Mouse (Mus musculus) retina, postnatal 7 days (tissue): ENCODE data around the gene Mov10l1.

Source experiments
- DNase-seq: peaks from one replicate; pipeline ENCODE4 v3.0.0-alpha.2; 2012; ENCODE audit warnings: low read depth, low spot score

The Mov10l1 gene

GRCm38 (mm10) chr15:89007781-89008180 is 25.1 kb downstream of the Mov10l1 start:
- no peak for DNase-seq

DNA sequence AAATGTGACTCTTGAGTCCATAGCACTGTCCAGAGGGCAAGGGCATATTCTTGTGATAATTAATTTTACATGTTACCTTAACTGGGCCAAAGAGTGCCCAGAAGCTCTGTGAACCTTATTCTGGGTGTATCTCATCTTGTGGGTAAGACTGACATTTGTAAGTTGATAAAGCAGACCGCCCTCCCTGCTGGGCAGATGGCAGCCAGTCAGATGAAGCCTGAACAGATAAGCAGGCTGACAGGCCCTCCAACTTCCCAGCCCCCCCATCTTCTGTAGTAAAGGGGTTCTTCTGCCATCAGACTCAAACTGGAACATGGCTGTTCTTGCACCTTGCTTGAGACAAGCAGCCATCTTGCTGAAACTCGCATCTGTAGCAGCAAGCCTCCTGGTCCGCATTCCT is 34.0 kb downstream of the Mov10l1 start:
- no peak for DNase-seq

GRCm38 (mm10) chr15:89020085-89020484 is 37.4 kb downstream of the Mov10l1 start:
- DNase-seq, result no peak

- DNase-seq, result no peak
Observed at GRCm38 (mm10) chr15:89020492-89020891, 37.8 kb downstream of the Mov10l1 start.

DNA sequence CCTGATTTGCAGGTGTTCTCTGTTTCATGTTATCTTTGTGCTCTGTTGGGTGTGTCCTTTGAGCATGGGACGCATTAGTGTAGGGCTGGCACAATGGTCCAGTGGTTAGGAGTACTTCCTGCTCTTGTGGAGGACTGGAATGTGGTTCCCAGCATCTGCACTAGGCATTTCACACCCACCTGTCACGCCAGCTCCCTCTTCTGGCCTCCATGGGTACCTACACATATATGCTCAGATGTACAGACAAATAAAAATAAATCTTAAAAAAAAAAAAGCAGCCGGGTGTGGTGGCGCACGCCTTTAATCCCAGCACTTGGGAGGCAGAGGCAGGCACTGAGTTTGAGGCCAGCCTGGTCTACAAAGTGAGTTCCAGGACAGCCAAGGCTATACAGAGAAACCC is 61.7 kb downstream of the Mov10l1 start:
- DNase-seq, result no peak

GRCm38 (mm10) chr15:89046356-89046755 is 63.6 kb downstream of the Mov10l1 start:
- no peak for DNase-seq

DNA sequence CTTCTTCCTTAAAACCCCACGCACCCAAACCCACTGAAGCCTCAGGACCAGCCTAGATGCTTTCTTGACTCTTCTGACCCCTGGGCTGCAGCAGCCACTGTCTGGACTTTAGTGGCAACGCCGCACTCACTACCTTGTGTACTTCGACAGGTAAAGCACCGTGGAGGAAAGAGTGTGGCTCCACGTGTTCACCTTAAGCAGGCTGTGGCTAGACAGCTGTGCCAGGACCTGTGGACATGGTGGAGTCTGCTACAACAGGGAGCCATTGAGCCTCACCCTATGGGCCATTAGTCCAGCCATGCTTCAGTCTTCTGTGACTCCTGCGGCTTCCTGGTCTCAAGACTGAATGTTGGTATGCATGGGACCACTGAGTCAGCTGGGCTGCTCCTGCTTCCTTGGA is 72.0 kb downstream of the Mov10l1 start:
- DNase-seq, result no peak

- no peak for DNase-seq
Observed at GRCm38 (mm10) chr15:89058736-89059135, 76.0 kb downstream of the Mov10l1 start.

DNA sequence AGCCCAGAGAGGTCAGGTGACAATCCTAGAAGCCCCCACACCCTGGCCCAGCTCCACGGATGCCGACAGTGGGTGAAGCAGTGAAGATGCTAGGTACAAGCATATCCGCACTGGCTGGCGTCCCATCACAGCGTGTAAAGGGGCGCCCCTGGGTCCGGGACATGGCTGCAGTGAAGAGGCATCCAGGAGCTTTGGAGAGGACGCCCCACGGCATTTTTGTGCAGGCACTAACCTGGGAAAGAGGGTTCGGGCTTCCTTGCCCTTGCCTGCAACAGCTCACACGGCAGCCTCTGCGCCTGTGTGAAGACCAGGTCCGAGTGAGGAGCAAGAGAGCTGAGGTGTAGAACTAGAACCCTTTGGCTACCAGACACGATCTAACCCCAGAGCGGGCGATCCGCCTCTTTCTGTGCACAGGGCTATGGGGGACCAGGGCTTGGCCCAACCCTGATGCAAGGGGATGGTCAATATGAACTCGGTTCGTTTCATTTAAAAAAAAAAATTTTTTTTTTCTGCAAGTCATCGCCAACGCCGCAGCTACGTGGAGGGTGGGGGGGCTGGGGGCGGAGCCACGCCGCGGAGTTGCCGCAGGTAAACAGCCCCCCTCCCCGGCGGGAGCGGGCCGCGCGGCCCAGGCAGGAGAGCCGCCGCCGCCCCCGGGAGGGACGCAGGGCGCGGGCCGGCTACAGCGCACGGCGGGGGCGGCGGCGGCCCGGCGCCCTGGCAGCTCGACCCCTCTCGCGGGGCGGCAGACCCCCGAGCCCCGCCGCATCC is 76.6 kb downstream of the Mov10l1 start, which contains the start of gene Panx2:
Gene Panx2, plus strand, starts transcription at position 574 of the 771 bp plus-strand sequence.
- DNase-seq, result peak; percentile 4

DNA sequence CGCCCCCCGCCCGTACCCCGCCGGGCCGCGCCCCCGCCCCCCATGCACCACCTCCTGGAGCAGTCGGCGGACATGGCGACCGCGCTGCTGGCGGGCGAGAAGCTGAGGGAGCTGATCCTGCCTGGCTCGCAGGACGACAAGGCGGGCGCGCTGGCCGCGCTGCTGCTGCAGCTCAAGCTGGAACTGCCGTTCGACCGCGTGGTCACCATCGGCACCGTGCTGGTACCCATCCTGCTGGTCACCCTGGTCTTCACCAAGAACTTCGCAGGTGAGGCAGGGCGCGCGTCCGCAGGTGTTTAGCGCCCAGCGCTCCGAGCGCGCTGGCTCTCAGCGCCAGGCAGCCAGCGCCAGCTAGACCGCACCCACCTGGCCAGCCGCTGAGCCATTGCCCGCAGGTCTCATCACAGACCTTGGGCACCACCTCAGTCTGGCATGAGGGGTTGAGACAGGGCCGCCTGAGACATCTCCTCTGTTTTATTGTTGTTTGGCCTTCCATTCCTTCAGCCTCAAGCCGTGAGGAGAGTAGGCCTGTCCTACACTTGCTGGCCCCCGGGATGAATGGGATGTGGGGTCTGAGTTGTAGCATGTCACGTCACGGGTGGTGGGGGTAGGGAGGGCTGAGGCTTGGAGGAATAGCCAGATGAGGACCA is 77.4 kb downstream of the Mov10l1 start:
- peak; percentile 27 for DNase-seq

DNA sequence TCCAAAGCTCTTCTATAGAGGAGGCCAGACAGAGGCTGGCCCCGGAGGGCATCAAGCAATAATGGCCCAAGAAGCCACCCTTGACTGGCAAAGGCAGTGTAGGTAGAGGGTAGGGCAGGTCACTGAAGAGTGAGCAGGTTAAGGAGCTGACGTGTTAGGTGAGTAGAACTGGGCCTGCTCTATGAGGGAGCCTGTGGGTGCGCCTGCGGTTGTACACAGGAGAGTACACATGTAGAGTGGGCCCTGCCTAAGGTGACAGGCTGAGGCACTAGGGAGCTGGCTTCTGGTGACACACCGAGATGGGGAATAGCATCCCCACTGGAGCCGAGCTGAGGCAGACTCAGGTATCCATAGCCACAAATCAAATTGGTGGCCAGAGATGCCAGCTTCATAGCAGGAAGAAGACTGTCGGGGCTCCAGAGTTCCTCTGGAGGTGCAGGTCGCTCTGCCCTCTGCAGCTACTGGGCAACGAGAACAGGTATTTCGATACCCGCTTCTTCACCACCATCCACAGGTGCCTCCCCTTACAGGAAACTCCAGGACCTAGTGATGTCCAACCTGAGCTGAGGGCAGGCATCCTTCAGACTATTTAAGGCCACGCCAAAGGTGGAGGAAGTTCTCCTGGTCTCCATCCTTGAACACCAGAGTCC is 78.2 kb downstream of the Mov10l1 start:
- no peak for DNase-seq

DNA sequence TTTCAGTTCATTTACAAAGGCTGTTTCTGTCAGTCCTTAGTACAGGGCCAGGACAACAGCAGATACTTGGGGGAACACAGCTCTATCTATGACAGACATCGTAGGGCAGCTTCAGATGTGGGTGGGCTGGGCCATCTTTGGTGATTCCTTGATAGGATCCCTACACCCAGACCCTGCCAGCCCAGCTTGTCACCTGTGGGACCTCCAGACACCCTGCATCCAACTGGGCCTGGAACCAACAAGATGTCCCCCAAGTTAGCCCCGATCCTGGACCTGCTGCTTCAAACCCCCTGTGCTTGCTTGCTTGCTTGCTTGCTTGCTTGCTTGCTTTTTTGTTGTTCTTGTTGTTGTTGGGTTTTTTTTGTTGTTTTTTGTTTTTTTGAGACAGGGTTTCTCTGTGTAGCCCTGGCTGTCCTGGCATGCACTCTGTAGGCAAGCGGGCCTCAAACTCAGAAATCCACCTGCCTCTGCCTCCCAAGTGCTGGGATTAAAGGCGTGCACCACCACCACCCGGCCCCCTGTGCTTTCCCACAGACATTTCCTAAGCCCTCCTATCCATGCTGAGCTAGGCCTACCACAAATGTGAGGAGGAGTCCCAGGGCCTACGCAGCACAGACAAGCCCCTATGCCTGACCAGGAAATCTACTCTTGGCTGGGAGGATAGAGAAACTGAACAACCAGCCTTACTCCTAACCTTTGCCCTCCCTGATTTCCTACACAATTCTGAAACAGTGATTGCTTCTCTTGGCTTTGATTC is 79.2 kb downstream of the Mov10l1 start:
- DNase-seq, result no peak

DNA sequence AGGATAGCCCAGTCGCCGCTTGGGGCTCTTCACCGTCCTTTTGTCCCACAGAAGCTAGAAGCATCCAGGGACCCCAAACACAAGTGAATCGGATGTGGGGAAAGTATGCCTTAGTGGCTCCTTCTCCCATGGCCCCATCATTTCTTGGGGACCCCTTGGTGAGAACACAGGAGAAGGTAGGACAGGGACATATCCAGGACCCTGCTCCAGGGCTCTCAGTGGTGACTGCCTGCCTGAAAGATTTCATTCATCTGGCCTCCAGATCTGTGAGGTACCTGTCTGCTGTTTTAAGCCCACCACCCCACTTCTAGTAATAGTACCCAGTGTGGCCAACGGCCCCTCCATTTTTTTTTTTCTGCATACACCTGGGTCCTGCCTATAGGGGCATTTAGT is 79.8 kb downstream of the Mov10l1 start:
- DNase-seq, result no peak

- no peak for DNase-seq
Observed at GRCm38 (mm10) chr15:89063001-89063400, 80.3 kb downstream of the Mov10l1 start.

GRCm38 (mm10) chr15:89063536-89063935 is 80.8 kb downstream of the Mov10l1 start:
- DNase-seq, result no peak

- no peak for DNase-seq
Observed at GRCm38 (mm10) chr15:89064891-89065290, 82.2 kb downstream of the Mov10l1 start.

DNA sequence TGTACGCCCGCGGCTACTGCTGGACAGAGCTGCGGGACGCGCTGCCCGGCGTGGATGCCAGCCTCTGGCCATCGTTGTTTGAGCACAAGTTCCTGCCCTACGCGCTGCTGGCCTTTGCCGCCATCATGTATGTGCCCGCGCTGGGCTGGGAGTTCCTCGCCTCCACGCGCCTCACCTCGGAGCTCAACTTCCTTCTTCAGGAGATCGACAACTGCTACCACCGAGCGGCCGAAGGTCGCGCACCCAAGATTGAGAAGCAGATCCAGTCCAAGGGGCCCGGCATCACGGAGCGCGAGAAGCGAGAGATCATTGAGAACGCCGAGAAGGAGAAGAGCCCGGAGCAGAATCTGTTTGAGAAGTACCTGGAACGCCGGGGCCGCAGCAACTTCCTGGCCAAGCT is 84.9 kb downstream of the Mov10l1 start:
- DNase-seq, result no peak

DNA sequence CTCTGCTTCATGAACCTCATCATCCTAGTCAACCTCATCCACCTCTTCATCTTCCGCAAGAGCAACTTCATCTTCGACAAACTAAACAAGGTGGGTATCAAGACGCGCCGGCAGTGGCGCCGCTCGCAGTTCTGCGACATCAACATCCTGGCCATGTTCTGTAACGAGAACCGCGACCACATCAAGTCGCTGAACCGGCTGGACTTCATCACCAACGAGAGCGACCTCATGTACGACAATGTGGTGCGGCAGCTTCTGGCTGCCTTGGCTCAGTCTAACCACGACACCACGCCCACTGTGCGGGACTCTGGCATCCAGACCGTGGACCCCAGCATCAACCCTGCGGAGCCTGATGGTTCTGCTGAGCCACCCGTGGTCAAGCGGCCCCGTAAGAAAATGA is 85.5 kb downstream of the Mov10l1 start:
- no peak for DNase-seq

GRCm38 (mm10) chr15:89069336-89069840 is 86.7 kb downstream of the Mov10l1 start:
- DNase-seq, result no peak

DNA sequence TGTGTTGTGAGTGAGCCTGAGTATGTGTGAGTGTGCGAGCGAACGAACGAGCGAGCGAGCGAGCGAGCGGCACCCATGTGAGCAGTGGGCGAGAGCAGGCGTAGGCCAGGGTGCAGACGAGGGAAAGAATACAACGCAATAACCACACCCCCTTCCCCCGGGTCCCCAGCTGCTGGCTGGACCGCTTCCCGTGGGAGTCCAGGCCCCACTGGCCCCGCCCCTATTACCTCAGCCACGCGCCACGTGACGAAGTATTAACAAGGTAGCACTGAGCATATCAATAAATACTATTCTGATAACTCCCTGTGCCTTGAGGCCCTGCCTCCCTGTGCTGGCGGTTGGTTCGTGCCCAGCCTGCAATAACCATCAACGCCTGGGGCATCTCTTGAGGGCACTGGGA is 87.9 kb downstream of the Mov10l1 start:
- DNase-seq, result no peak

DNA sequence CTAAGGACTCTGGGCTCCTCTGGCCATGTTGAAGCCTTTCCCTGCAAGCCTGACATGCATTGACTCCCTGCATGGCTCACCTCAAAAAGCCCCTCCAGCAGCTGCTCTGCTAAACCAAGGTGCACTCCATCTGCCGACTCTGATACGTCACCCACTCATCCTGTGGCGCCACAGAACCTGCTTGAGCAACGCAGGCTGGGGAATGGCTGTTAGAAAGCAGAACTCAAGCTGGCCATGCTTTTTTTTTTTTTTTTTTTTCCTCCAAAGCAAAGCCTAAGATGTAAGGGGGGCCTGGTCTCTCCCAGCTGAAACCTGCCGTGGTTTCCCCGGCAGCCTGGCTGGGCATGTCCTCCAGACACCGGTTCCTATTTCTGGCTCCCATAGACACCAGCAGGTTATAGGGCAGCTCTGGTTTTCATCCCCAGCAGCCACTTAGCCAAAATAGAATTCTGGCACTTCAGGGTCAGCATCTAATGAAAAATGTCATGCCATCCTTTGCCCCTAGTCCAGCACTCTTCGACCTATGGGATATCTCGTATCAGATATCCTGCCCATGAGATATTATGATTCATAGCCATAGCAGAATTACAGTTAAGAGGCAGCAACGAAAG is 91.4 kb downstream of the Mov10l1 start:
- no peak for DNase-seq
